Mouse (Mus musculus) lung, adult 2 months (tissue): ENCODE data around the gene Pdgfb.

Experiments used
- CTCF ChIP-seq: fragments of 200-500 bp; IDR thresholded peaks from 2 replicates; pipeline ENCODE4 v1.5.1; 2011; ENCODE audit warnings: mild to moderate bottlenecking, low read length, control low read depth; ENCODE audit not compliant: insufficient read depth
- POLR2A ChIP-seq: fragments of 200-500 bp; IDR thresholded peaks from 2 replicates; pipeline ENCODE4 v1.6.1; 2011; ENCODE audit warnings: low read depth, mild to moderate bottlenecking, control low read depth, low read length, borderline replicate concordance; ENCODE audit errors: extremely low read depth

DNA sequence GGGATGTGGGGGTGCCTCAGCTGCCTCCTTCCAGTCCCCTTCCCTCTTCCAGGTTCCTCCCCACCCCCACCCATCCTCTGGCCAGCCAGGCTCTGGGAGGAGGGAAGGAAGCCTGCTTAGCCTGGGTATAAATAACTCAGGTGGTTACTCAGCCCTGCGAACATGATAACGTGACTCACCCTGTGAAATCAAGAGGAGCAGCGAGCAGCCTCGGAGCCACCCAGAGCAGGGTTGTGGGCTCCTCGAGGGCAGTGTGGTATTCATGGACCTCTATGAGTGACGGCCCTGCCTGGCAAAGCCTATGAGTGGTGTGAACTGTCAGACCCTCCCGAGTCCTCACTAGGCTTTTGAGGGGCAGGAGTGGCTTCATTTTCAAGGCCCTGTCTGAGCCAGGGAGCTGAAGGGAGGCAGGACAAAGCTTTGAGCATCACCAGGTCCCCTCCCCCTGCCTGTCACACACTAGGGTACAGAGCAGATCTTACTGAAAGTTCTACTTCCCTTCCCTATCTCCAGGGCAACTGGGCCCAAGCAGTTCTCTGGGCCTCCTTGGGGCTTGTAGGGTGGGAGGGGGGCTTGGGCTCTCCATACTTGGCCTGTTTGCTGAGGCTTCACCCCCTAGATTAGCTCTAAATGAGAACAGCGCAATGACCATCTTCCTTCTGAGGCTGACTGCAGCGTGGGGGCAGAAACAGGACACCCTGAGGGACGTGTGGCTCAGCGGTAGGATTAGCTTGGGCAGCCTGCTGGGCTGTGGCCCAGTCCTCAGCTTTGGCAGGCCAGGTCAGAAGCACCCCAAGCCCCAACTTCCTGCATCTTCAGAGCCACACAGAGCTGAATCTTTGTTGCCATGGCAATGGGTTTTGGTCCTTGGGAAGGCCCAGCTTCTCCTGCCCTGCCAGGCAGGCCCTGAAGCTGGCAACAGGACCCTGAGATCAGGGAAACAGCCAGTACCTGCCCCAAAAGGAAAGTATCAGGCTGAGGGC lies 9.8 kb upstream of the Pdgfb start:
- TF ChIP-seq CTCF: no peak
- TF ChIP-seq POLR2A: no peak
